Mouse (Mus musculus) left cerebral cortex, adult 18-20 months (tissue): ENCODE measurements at regions not wholly inside any gene's neighbourhood (a gene's known extent, or its start where the extent isn't known, plus 50 kb on each side); places are given as distances from the start of the nearest gene placed in this dataset.

ENCODE experiments used
- DNase-seq, 2 experiments: peaks; one replicate each; pipeline ENCODE4 v3.0.0; 2021 to 2022; ENCODE audit warnings: low spot score in 2 of 2, mixed read lengths in 1 of 2

GRCm38 (mm10) chr3:48911758-48912157, 845.4 kb downstream of the Pcdh18 start:
- no peak for DNase-seq

GRCm38 (mm10) chr3:48890403-48890802, 866.7 kb downstream of the Pcdh18 start:
- DNase-seq = no peak

GRCm38 (mm10) chr3:48887885-48888284, 869.2 kb downstream of the Pcdh18 start:
- DNase-seq = no peak

GRCm38 (mm10) chr3:48869527-48869926, 887.6 kb downstream of the Pcdh18 start:
- DNase-seq = no peak

GRCm38 (mm10) chr3:48846049-48846653, 911.0 kb downstream of the Pcdh18 start:
- DNase-seq = peak; percentile 73 to 83

GRCm38 (mm10) chr3:48840692-48841091, 916.4 kb downstream of the Pcdh18 start:
- DNase-seq = peak; percentile 5 to 22

- DNase-seq = no peak
Observed at GRCm38 (mm10) chr3:48823360-48823759, 933.8 kb downstream of the Pcdh18 start.

GRCm38 (mm10) chr3:48804398-48804797, 952.7 kb downstream of the Pcdh18 start:
- DNase-seq = no peak

- no peak for DNase-seq
Observed at GRCm38 (mm10) chr3:48771709-48772108, 985.4 kb downstream of the Pcdh18 start.
